Mouse (Mus musculus): Measurements from ENCODE around the gene Glb1l2.

Glb1l2 gene

GRCm38 (mm10) chr9:26733206-26733891 is 72.9 kb downstream of the Glb1l2 start, which contains the start of gene B3gat1:
B3gat1 (plus strand) TSS chr9:26733728.
- DNase-seq (ENCODE audit: low read depth, low spot score) = no peak

- no peak for DNase-seq (ENCODE audit: low read depth, low spot score)
Measured at GRCm38 (mm10) chr9:26728556-26728955, 77.7 kb downstream of the Glb1l2 start.

GRCm38 (mm10) chr9:26727445-26727844 is 78.8 kb downstream of the Glb1l2 start:
- DNase-seq (ENCODE audit: low read depth, low spot score) = no peak

- no peak for DNase-seq (ENCODE audit: low read depth, low spot score)
Measured at GRCm38 (mm10) chr9:26725709-26726108, 80.6 kb downstream of the Glb1l2 start.

- no peak for DNase-seq (ENCODE audit: low read depth, low spot score)
Measured at GRCm38 (mm10) chr9:26721771-26722170, 84.5 kb downstream of the Glb1l2 start.

GRCm38 (mm10) chr9:26718388-26718787 is 87.9 kb downstream of the Glb1l2 start:
- DNase-seq (ENCODE audit: low read depth, low spot score) = no peak
